Mouse (Mus musculus): ENCODE measurements around the gene Gpr173. TPM values are rescaled to one million over a fixed set of nuclear protein-coding genes. Genes with fewer than 3 reads are reported as not detected.

The Gpr173 gene
- polyA plus RNA-seq, 1 experiment from 2014 or later, result 1.1 TPM

GRCm38 (mm10) chrX:152307371-152307770 is 61.1 kb downstream of the Gpr173 start:
- H3K4me3 ChIP-seq (ENCODE audit: low read depth, low read length), result no peak overlapping the region
- DNase-seq (ENCODE audit: low spot score), result no peak

GRCm38 (mm10) chrX:152306224-152306623 is 62.3 kb downstream of the Gpr173 start:
- Histone ChIP-seq H3K4me3 (ENCODE audit: low read depth, low read length) (no peak overlapping the region), H3K36me3 (ENCODE audit: insufficient read depth, low read length) (no peaks in the 10 kb centered on the region), H3K4me2 (replicated peaks; ENCODE audit: low read depth, low read length) (no peak overlapping the region), H3K27ac (ENCODE audit: low read length) (no peak overlapping the region), H3K9ac (replicated peaks; ENCODE audit: low read depth) (no peak overlapping the region), H3K9me3 (ENCODE audit: low read length) (no peaks in the 10 kb centered on the region), H3K4me1 (ENCODE audit: insufficient read depth, low read depth, low read length) (no peaks in the 10 kb centered on the region), H3K27me3 (replicated peaks; ENCODE audit: insufficient read depth, low read length) (no peaks in the 10 kb centered on the region)
- no peak for ATAC-seq
- no peak for DNase-seq (ENCODE audit: low spot score)
- WGBS, result 81% methylated on average over 2 of the region's 2 CpGs
- TF ChIP-seq CTCF (IDR thresholded peaks at IDR 0.05) (no peak), EP300 (IDR thresholded peaks at IDR 0.05) (no peak)

More at GRCm38 (mm10) chrX:152307371-152307770, 61.1 kb downstream of the Gpr173 start:
- Histone ChIP-seq H3K36me3 (ENCODE audit: insufficient read depth, low read length) (no peaks in the 10 kb centered on the region), H3K4me2 (replicated peaks; ENCODE audit: low read depth, low read length) (no peak overlapping the region), H3K9ac (replicated peaks; ENCODE audit: low read depth) (no peak overlapping the region), H3K9me3 (ENCODE audit: low read length) (no peaks in the 10 kb centered on the region), H3K27me3 (replicated peaks; ENCODE audit: insufficient read depth, low read length) (no peaks in the 10 kb centered on the region), H3K27ac (ENCODE audit: low read length) (no peak overlapping the region), H3K4me1 (ENCODE audit: insufficient read depth, low read depth, low read length) (no peaks in the 10 kb centered on the region)
- no peak for ATAC-seq
- TF ChIP-seq CTCF (IDR thresholded peaks at IDR 0.05), result no peak
- TF ChIP-seq EP300 (IDR thresholded peaks at IDR 0.05), result no peak

Other genes starting within 250 kb of the Gpr173 start
- 4.0 and 4.3 TPM in 2 replicates for gene Iqsec2, start 224.4 kb downstream of the Gpr173 start, polyA plus RNA-seq (2015; fragmentation: Nextera tagmentation; extraction: Ambion mirVana)
- 17.0 and 17.8 TPM in 2 replicates for gene Kdm5c, start 135.7 kb downstream of the Gpr173 start, polyA plus RNA-seq (2015; fragmentation: Nextera tagmentation; extraction: Ambion mirVana)
- gene Kantr, start 41.2 kb downstream of the Gpr173 start, polyA plus RNA-seq (2015; fragmentation: Nextera tagmentation; extraction: Ambion mirVana), result 5.9 and 6.6 TPM in 2 replicates
- gene Tspyl2, start 26.3 kb downstream of the Gpr173 start, polyA plus RNA-seq (2015; fragmentation: Nextera tagmentation; extraction: Ambion mirVana), result 13.5 and 14.0 TPM in 2 replicates
- not detected in 2 replicates for gene Cldn34a, start 194.6 kb upstream of the Gpr173 start, polyA plus RNA-seq (2015; fragmentation: Nextera tagmentation; extraction: Ambion mirVana)